24 mouse cellular contexts compared by ENCODE assay signal in genomic region chr6:148603878-148604277, GRCm38 (mm10).
DNase-seq lines count a peak whose midpoint lies in the region; ATAC-seq and TF ChIP-seq lines count a peak whose summit lies in the region.
"Had no signal": no experiment of that assay in that cellular context is flagged by ENCODE, and none has a peak within 500 bp of the region (broad histone marks: within the 10 kb centered on the region; RNA-seq: fewer than 3 reads in every experiment).

No protein-coding gene starts in this region.

- 49% methylated on average over 2 of the region's 2 CpGs for WGBS in liver, embryonic 14.5 days (ENCODE audit: insufficient replicate concordance)
- 84% methylated on average over 2 of the region's 2 CpGs for WGBS in intestine, embryonic 15.5 days
- 84% methylated on average over 2 of the region's 2 CpGs for WGBS in forebrain, embryonic 15.5 days

- H3K9ac ChIP-seq in liver, embryonic 14.5 days (replicated peaks) = peak overlapping the region; percentile 63
- H3K9ac ChIP-seq in intestine, embryonic 15.5 days = no peak overlapping the region
- no peak overlapping the region for H3K9ac ChIP-seq in forebrain, embryonic 15.5 days (replicated peaks)
- H3K9ac ChIP-seq: heart, embryonic 15.5 days had no signal

- DNase-seq in left cerebral cortex, postnatal 4 days = peak; percentile 8
- DNase-seq in left cerebral cortex, postnatal 25 days (ENCODE audit: low spot score in 2 of 2) = no peak
- peak; percentile 19 for DNase-seq in liver
- DNase-seq in liver, embryonic 14.5 days (ENCODE audit: low read depth in 3 of 3, low spot score in 3 of 3) = no peak
- DNase-seq in heart, postnatal 25 days (ENCODE audit: low spot score) = no peak
- DNase-seq: adrenal gland, adult 2 months; adrenal gland, postnatal 36 days; cerebellum, adult 8-10 months; cerebellum, postnatal 14 days; embryo, embryonic 11 days; gastrocnemius, postnatal 10 days; heart, adult 2 months; heart, postnatal 36 days had no signal

- no peak for TF ChIP-seq EP300 in liver, embryonic 14.5 days (IDR thresholded peaks at IDR 0.05; ENCODE audit: low read depth)

- ATAC-seq in liver, embryonic 14.5 days (ENCODE audit: insufficient read depth) = peak; percentile 66
- peak; percentile 36; the same call in 1 of the 2 replicates for ATAC-seq in megakaryocyte progenitor cell, adult 5-6 weeks (replicated peaks; ENCODE audit: poor library complexity)
- no peak for ATAC-seq in intestine, embryonic 15.5 days
- ATAC-seq in forebrain, embryonic 15.5 days (replicated peaks) = no peak
- ATAC-seq: activated CD4-positive, CD25-positive, alpha-beta regulatory T cell, adult 4 months; forebrain, embryonic 14.5 days; hindbrain, embryonic 16.5 days; inflammation-experienced regulatory T-cells, adult 6 months had no signal

- intact Hi-C loops in left cerebral cortex, postnatal 4 days (cut with DNase I) = no loop called here
- intact Hi-C loops in left cerebral cortex, postnatal 25 days (cut with DNase I) = no loop called here
- intact Hi-C loops in heart, postnatal 25 days (cut with DNase I) = no loop called here

- peak overlapping the region; percentile 92 for H3K27ac ChIP-seq in liver, embryonic 14.5 days
- H3K27ac ChIP-seq in intestine, embryonic 15.5 days = no peak overlapping the region
- H3K27ac ChIP-seq in forebrain, embryonic 15.5 days (replicated peaks) = no peak overlapping the region
- H3K27ac ChIP-seq: embryonic facial prominence, embryonic 12.5 days; forebrain, embryonic 10.5 days; heart, adult 2 months; heart, embryonic 15.5 days had no signal

- H3K4me1 ChIP-seq in liver, embryonic 14.5 days (replicated peaks; ENCODE audit: control insufficient read depth in 2 of 2, insufficient read depth in 2 of 2, low read length in 1 of 2) = peaks cover 32 to 35% of the 10 kb centered on the region in 2 experiments
- H3K4me1 ChIP-seq in intestine, embryonic 15.5 days (replicated peaks) = no peaks in the 10 kb centered on the region
- H3K4me1 ChIP-seq in forebrain, embryonic 15.5 days = peaks cover 8% of the 10 kb centered on the region

- TF ChIP-seq CTCF in liver, embryonic 14.5 days (IDR thresholded peaks at IDR 0.05; ENCODE audit: low read depth) = no peak

- H3K4me2 ChIP-seq in liver, embryonic 14.5 days (ENCODE audit: low read depth) = peak overlapping the region; percentile 65
- H3K4me2 ChIP-seq in intestine, embryonic 15.5 days (replicated peaks) = no peak overlapping the region
- H3K4me2 ChIP-seq in forebrain, embryonic 15.5 days (replicated peaks) = no peak overlapping the region
- H3K4me2 ChIP-seq: embryonic facial prominence, embryonic 12.5 days; heart, embryonic 11.5 days; heart, embryonic 15.5 days had no signal

- H3K4me3 ChIP-seq in liver, embryonic 14.5 days (ENCODE audit: insufficient read depth in 1 of 2, low read depth in 2 of 2, low read length in 2 of 2) = no peak overlapping the region
- no peak overlapping the region for H3K4me3 ChIP-seq in intestine, embryonic 15.5 days (replicated peaks)
- H3K4me3 ChIP-seq in forebrain, embryonic 15.5 days = no peak overlapping the region
- H3K4me3 ChIP-seq: embryonic facial prominence, embryonic 12.5 days; forebrain, embryonic 10.5 days; heart, adult 2 months; heart, embryonic 15.5 days had no signal

- H3K27me3 ChIP-seq in liver, embryonic 14.5 days (ENCODE audit: control insufficient read depth, insufficient read depth, low read length) = no peaks in the 10 kb centered on the region
- no peaks in the 10 kb centered on the region for H3K27me3 ChIP-seq in intestine, embryonic 15.5 days (replicated peaks)
- no peaks in the 10 kb centered on the region for H3K27me3 ChIP-seq in forebrain, embryonic 15.5 days
- H3K27me3 ChIP-seq: embryonic facial prominence, embryonic 12.5 days; heart, embryonic 15.5 days had no signal

- no peaks in the 10 kb centered on the region for H3K36me3 ChIP-seq in liver, embryonic 14.5 days (replicated peaks; ENCODE audit: control insufficient read depth, insufficient read depth, low read depth)
- no peaks in the 10 kb centered on the region for H3K36me3 ChIP-seq in intestine, embryonic 15.5 days
- no peaks in the 10 kb centered on the region for H3K36me3 ChIP-seq in forebrain, embryonic 15.5 days
- H3K36me3 ChIP-seq: embryonic facial prominence, embryonic 12.5 days; forebrain, embryonic 10.5 days; heart, embryonic 15.5 days had no signal

- H3K9me3 ChIP-seq in liver, embryonic 14.5 days (ENCODE audit: control insufficient read depth, low read length) = no peaks in the 10 kb centered on the region
- H3K9me3 ChIP-seq in intestine, embryonic 15.5 days = no peaks in the 10 kb centered on the region
- H3K9me3 ChIP-seq in forebrain, embryonic 15.5 days = no peaks in the 10 kb centered on the region
- H3K9me3 ChIP-seq: embryonic facial prominence, embryonic 12.5 days; forebrain, embryonic 10.5 days; heart, embryonic 15.5 days had no signal

Comparison
In these comparisons a context has a peak if more than half of its experiments do, and no peak if none do; other contexts are left out.
1. DNase-seq: peak in left cerebral cortex, postnatal 4 days (single experiment) and liver (single experiment); none in left cerebral cortex, postnatal 25 days (0 of 2), liver, embryonic 14.5 days (0 of 3) and heart, postnatal 25 days (single experiment).
2. ATAC-seq: peak in liver, embryonic 14.5 days (single experiment) and megakaryocyte progenitor cell, adult 5-6 weeks (single experiment); none in intestine, embryonic 15.5 days (single experiment) and forebrain, embryonic 15.5 days (single experiment).